Mouse (Mus musculus) brain, embryonic 14.5 days (tissue): ENCODE measurements around the gene Adgrl2.

Experiments
- CTCF ChIP-seq: fragments of 200-500 bp; IDR thresholded peaks from 2 replicates; pipeline ENCODE4 v1.5.1; 2012; ENCODE audit warnings: inconsistent platforms, mild to moderate bottlenecking, moderate library complexity, borderline replicate concordance; ENCODE audit not compliant: insufficient read depth, insufficient read length; ENCODE audit errors: extremely low read depth
- POLR2A ChIP-seq: fragments of 200-500 bp; IDR thresholded peaks from 2 replicates; pipeline ENCODE4 v1.6.1; 2012; ENCODE audit warnings: mild to moderate bottlenecking, inconsistent platforms, borderline replicate concordance; ENCODE audit not compliant: poor library complexity, insufficient read depth, insufficient read length, severe bottlenecking; ENCODE audit errors: extremely low read depth

DNA sequence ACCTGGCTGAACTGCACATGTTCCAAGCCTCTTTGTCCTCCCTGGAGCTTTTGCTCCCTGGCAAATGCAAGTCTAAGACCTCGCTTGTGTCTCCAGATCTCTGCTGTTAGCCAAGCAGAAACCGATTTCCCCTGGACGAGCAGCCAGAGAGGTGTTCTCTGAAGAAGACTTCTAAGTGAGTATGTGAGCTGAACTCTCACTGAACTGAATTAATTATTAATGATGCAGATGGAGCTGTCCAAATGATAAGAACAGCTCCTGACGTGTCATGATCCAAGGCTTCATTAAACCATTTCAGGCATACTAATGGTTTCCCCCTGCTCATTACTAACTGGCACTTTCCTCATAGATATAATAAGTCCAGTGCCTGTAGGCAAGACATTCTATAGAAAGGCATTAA is 158.4 kb downstream of the Adgrl2 start:
- TF ChIP-seq CTCF (no peak), POLR2A (no peak)
